Mouse (Mus musculus) brain, embryonic 14.5 days (tissue): Measurements from ENCODE around the gene Dnah17.

ENCODE experiments used
- CTCF ChIP-seq: fragments of 200-500 bp; IDR thresholded peaks from 2 replicates; pipeline ENCODE4 v1.5.1; 2012; ENCODE audit warnings: inconsistent platforms, mild to moderate bottlenecking, moderate library complexity, borderline replicate concordance; ENCODE audit not compliant: insufficient read depth, insufficient read length; ENCODE audit errors: extremely low read depth
- POLR2A ChIP-seq: fragments of 200-500 bp; IDR thresholded peaks from 2 replicates; pipeline ENCODE4 v1.6.1; 2012; ENCODE audit warnings: mild to moderate bottlenecking, inconsistent platforms, borderline replicate concordance; ENCODE audit not compliant: poor library complexity, insufficient read depth, insufficient read length, severe bottlenecking; ENCODE audit errors: extremely low read depth

DNA sequence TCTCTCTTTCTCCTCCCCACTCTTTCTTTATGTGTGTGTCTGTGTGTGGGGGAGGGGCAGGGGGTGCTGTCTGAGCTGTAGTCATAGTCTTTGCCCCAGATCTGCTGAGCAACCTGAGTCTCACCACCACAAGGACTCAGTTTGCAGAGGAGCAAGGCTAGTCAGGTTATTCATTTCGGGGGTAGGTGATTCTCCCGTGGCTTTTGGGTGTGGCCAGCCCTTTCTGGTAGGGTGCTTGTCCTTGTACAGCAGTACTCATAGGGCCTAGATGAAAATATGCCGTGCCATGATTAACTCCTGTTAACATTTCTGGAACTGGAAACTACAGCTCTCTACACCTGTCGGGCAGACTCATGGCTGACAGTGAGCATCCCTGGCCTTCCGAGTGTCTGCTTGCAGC, 36.2 kb upstream of the Dnah17 start:
- no peak for TF ChIP-seq CTCF
- no peak for TF ChIP-seq POLR2A
